In the genomic region with DNA sequence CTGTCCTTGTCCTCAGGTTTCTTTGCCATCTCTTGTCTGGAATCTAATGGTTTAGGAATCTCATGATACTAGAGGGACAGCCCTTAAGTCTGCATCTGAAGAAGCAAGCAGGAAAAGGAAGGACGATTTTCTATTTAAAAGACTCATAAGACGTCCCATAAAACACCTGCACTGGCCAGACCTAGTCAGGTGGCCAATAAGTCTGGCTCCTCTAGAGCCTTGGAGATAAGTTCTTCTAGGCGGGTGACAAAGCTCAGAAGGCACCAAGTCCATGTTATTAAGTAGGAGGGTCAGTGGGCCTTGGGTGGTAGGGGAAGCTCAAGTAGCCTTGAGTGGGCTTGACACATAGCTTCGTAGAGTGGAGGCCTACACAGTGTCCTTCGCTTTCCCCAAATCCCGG, we compare ENCODE assay signal across 27 mouse cellular contexts.
"Had no signal": no experiment of that assay in that cellular context is flagged by ENCODE, and none has a peak within 500 bp of the region (broad histone marks: within the 10 kb centered on the region; RNA-seq: fewer than 3 reads in every experiment).

No protein-coding gene starts in this region.

- H3K27me3 ChIP-seq: embryonic facial prominence, embryonic 12.5 days; embryonic facial prominence, embryonic 13.5 days; embryonic facial prominence, embryonic 15.5 days; forebrain, embryonic 12.5 days; forebrain, embryonic 13.5 days; forebrain, embryonic 15.5 days had no signal

- H3K4me2 ChIP-seq: embryonic facial prominence, embryonic 12.5 days; embryonic facial prominence, embryonic 13.5 days; embryonic facial prominence, embryonic 15.5 days; forebrain, embryonic 12.5 days; forebrain, embryonic 13.5 days; forebrain, embryonic 15.5 days had no signal

- DNase-seq: cerebellum, adult 8-10 months; cerebellum, adult 9-10 months; cerebellum, adult 9-11 months; cerebellum, postnatal 10 days; cerebellum, postnatal 14 days; cerebellum, postnatal 25 days; cerebellum, postnatal 36 days; embryo, embryonic 11 days; forebrain, postnatal 0 days; gastrocnemius, adult 2 months; gastrocnemius, postnatal 10 days; gastrocnemius, postnatal 14 days; gastrocnemius, postnatal 25 days; gastrocnemius, postnatal 36 days; heart, adult 18-20 months; heart, adult 2 months had no signal

- H3K4me1 ChIP-seq: embryonic facial prominence, embryonic 10.5 days; forebrain, embryonic 10.5 days; forebrain, embryonic 15.5 days had no signal

- H3K27ac ChIP-seq: embryonic facial prominence, embryonic 10.5 days; embryonic facial prominence, embryonic 12.5 days; embryonic facial prominence, embryonic 13.5 days; embryonic facial prominence, embryonic 15.5 days; forebrain, embryonic 10.5 days; forebrain, embryonic 12.5 days; forebrain, embryonic 13.5 days; forebrain, embryonic 15.5 days; gastrocnemius, adult 2 months; heart, adult 2 months had no signal

- H3K9me3 ChIP-seq: embryonic facial prominence, embryonic 10.5 days; embryonic facial prominence, embryonic 12.5 days; embryonic facial prominence, embryonic 13.5 days; embryonic facial prominence, embryonic 15.5 days; forebrain, embryonic 10.5 days; forebrain, embryonic 12.5 days; forebrain, embryonic 13.5 days; forebrain, embryonic 15.5 days had no signal

- H3K4me3 ChIP-seq: embryonic facial prominence, embryonic 10.5 days; embryonic facial prominence, embryonic 12.5 days; embryonic facial prominence, embryonic 13.5 days; embryonic facial prominence, embryonic 15.5 days; erythroblast, embryonic 14.5 days; forebrain, embryonic 10.5 days; forebrain, embryonic 12.5 days; forebrain, embryonic 13.5 days; forebrain, embryonic 15.5 days; gastrocnemius, adult 2 months; heart, adult 2 months had no signal

- H3K9ac ChIP-seq: embryonic facial prominence, embryonic 12.5 days; embryonic facial prominence, embryonic 13.5 days; embryonic facial prominence, embryonic 15.5 days; forebrain, embryonic 12.5 days; forebrain, embryonic 13.5 days; forebrain, embryonic 15.5 days; forebrain, postnatal 0 days had no signal

- H3K36me3 ChIP-seq: forebrain, embryonic 12.5 days; forebrain, embryonic 15.5 days had no signal

- ATAC-seq: forebrain, embryonic 13.5 days; forebrain, embryonic 14.5 days; forebrain, embryonic 15.5 days; forebrain, embryonic 16.5 days; forebrain, postnatal 0 days had no signal
